Mouse (Mus musculus): ENCODE results near the gene Kng1.
"Not testable (repeated sequence)": the region's sequence is repeated elsewhere in the genome, so short reads cannot be mapped to it uniquely, and the experiment has no call there.

Kng1 gene

DNA sequence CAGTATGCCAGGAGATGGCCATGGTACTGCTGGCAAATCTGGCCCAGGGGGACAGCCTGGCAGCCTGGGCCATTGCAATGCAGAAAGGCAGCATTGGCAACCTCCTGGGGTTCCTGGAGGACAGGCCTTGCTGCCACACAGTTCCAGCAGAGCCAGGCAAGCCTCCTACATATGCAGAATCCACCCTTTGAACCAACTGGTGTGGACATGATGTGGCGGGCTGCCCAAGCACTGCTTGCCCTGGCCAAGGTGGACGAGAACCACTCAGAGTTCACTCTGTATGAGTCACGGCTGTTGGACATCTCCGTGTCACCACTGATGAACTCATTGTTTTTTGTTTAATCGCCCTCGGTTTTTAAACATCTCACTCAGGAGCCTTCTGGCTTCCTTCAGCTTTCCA is 36.5 kb downstream of the Kng1 start:
- no peak for DNase-seq (ENCODE audit: low spot score in 2 of 2)

DNA sequence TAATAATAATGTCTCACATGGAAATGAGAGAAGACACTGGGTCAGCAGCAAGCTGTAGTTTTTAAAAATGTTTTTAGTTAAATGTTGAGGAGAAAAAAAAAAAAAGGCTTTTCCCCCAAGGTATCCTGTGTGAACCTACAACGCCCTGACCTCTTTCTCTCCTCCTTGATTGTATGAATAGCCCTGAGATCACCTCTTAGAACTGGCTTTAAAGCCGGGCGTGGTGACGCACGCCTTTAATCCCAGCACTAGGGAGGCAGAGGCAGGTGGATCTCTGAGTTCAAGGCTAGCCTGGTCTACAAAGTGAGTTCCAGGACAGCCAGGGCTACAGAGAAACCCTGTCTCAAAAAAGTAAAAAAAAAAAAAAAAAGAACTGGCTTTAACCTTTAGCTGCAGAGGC is 37.9 kb downstream of the Kng1 start:
- DNase-seq (ENCODE audit: low spot score in 2 of 2): not testable (repeated sequence)

DNA sequence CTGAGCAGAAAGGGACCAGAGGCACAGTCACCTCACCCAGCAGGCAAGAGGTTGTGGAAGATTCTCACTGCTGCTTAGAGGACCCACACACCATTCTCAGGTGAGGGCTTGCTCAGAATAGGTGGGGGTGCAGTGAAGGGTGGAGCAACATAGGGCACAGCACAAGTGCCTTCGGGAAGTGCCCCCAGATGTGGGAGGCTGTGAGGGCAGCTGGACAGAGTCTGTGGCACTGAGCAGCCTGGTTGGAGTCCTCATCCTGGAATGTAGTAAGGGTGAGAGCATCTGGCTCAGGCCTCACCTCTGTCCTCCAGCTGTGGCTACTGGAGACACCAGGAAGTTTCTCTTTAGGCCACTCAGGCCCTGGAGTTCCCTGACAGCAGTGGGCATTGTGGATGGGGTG is 39.2 kb downstream of the Kng1 start:
- DNase-seq (ENCODE audit: low spot score in 2 of 2): not testable (repeated sequence)

DNA sequence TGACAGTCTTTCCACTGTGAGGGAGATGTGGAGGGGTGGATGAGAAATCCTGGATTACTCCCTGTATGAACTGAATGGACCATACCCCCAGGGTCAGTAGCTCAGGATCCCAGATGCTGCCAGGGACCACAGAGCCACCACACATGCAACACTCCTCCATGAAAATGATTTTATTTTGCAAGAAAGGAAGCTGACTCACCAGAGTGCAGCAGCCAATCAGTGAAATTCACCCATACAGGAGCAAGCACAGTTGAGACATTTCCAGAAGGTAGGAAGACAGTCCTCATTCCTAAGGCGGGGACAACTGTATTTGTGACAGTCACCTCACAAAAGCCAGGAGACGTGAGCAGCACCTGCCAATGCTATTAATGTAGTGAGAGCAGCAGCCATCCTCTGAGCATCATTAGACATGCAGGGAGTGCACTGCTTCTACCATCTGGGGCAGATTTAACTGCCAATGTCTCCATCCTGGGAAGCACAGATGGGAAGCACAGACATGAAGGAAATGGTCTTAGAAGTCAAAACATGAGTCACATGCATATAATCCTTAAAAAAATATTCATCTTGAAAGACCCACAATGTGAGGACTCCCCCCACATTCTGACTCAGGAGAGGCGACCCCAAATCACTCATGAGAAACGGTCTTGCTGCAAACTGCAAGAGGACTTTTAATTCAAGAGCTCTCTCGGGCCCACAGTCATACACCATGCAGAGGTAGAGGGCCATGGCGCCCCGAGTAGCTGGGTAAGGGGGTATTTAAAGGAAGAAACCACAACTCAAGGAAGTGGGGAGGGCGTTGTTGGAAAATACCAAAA is 39.8 kb downstream of the Kng1 start:
- not testable (repeated sequence) for DNase-seq (ENCODE audit: low spot score in 2 of 2)

DNA sequence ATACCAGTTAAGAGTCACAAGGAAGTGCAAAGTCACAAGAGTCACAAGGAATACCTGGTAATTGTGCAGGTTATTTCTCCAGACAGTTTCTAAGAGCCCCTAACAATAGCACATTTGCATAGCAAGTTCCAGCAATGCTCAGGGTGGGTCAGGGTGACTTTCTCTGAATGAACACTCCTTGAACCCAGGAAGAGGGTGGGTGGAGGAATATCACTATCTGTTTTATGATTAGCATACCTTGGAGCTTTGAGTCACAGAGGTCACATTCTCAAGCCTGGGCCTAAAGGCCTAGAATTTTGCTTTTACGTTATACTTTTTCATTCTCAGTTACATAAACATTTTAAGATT is 40.4 kb downstream of the Kng1 start:
- not testable (repeated sequence) for DNase-seq (ENCODE audit: low spot score in 2 of 2)

GRCm38 (mm10) chr16:23099632-23100031 is 42.0 kb downstream of the Kng1 start:
- no peak for DNase-seq (ENCODE audit: low spot score in 2 of 2)

- DNase-seq (ENCODE audit: low spot score in 2 of 2): no peak
Observed at GRCm38 (mm10) chr16:23100099-23100575, 42.5 kb downstream of the Kng1 start.

DNA sequence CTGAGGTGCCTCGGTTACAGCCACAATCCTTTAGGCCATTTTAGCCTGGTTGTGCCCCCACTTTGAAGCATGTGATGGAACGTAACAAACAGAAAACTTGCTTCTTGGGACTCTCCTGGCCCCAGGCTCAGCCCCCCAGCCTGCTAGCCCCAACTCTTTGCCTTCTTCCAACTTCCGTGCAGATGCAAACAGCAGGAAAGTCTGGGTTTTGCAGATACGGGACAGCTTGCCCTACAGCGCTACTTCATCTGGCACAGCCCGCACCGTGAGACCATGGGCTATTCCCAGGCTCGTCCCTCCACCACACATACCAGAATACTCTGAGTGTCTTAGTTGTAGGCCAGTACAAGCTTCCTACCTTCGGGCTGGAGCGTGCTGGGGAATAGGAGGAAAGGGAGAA is 42.9 kb downstream of the Kng1 start:
- DNase-seq (ENCODE audit: low spot score in 2 of 2): no peak

- DNase-seq (ENCODE audit: low spot score in 2 of 2): no peak
Observed at GRCm38 (mm10) chr16:23102340-23103037, 44.8 kb downstream of the Kng1 start.

DNA sequence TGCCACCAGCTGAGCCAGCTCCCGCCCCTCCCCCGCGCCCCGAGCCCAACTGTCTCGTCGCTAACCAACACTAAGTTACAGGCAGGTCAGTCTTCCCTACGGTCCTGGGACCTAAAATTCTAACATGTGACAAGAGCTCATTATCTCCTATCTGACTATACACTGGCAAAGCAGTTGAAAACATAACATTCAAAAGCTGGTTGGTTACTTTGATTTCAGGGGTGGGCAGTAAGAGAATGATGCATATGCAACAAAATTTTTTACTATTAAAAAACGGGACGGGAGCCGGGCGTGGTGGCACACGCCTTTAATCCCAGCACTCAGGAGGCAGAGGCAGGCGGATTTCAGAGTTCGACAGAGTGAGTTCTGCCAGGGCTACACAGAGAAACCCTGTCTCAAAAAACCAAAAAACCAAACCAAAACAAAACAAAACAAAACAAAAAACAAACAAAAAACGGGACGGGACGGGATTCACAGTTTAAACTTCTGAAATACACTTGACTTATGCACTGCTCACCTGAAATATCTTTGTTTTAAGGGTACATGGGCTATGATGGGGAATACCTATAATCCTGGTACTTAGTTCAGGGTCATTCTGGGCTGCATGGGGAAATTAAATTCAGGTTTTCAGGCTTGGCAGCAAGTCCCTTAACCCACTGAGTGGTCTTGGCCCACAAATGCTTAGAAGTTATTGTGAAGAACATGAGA is 45.5 kb downstream of the Kng1 start:
- DNase-seq (ENCODE audit: low spot score in 2 of 2): no peak

DNA sequence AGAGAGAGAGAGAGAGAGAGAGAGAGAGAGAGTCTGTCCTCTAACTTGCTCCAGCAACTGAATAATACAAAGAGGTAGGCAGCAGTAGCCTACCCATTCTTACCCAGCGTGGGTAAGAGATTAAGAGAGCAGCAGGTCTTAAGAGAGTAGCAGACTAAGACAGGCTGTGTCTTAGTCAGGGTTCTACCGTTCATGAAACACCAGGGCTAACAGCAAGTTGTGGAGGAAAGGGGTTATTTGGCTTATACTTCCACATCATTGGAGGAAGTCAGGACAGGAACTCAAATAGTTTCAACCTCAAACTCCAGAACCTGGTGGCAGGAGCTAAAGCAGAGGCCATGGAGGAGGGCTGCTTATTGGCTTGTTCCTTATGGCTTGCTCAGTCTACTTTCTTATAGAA is 46.2 kb downstream of the Kng1 start:
- no peak for DNase-seq (ENCODE audit: low spot score in 2 of 2)

- no peak for DNase-seq (ENCODE audit: low spot score in 2 of 2)
Observed at GRCm38 (mm10) chr16:23106121-23106520, 48.5 kb downstream of the Kng1 start.

DNA sequence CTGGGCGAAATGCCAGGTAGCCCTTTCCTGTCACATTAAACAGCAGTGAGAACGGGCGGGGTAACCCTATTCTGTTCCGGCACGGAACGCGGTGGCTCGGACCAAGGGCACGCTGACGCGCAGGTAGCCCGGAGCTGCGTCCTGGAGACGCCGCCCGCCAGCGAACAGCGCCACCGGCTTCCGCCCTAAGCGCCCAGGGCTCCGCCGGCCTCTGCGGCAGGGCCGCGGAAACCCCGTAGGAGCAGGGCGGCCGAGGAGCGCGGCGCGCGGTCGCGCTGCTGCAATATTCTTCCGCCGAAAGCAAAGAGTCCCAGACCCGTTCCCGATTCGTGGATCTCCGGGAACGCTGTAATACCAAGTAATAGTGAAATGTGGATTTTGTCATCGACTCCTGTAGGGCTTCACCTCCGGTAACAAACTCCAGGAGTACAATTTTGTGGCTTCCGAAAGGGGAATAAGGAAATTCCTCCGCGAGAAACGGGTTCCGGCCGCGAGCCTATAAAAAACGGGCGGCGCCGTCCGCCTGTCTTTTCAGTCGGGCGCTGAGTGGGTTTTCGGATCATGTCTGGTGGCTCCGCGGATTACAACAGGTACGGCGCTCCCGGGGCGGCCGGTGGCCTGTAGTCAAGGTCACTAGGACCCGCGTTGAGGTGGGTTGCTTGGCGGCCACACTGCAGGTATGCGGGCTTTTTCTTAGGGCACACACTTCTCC is 49.7 kb downstream of the Kng1 start, which contains the start of gene Eif4a2:
Gene Eif4a2, plus strand, starts transcription at position 214 of the 712 bp plus-strand sequence.
- peak; percentile 85 to 91 for DNase-seq (ENCODE audit: low spot score in 2 of 2)

- DNase-seq (ENCODE audit: low spot score in 2 of 2): peak; percentile 64 to 80
Observed at GRCm38 (mm10) chr16:23107946-23108759, 50.5 kb downstream of the Kng1 start.

- DNase-seq (ENCODE audit: low spot score in 2 of 2): no peak
Observed at GRCm38 (mm10) chr16:23108943-23109342, 51.3 kb downstream of the Kng1 start.

- DNase-seq (ENCODE audit: low spot score in 2 of 2): no peak
Observed at GRCm38 (mm10) chr16:23109350-23110280, 52.0 kb downstream of the Kng1 start.

GRCm38 (mm10) chr16:23112348-23112747 is 54.7 kb downstream of the Kng1 start:
- DNase-seq (ENCODE audit: low spot score in 2 of 2): no peak

DNA sequence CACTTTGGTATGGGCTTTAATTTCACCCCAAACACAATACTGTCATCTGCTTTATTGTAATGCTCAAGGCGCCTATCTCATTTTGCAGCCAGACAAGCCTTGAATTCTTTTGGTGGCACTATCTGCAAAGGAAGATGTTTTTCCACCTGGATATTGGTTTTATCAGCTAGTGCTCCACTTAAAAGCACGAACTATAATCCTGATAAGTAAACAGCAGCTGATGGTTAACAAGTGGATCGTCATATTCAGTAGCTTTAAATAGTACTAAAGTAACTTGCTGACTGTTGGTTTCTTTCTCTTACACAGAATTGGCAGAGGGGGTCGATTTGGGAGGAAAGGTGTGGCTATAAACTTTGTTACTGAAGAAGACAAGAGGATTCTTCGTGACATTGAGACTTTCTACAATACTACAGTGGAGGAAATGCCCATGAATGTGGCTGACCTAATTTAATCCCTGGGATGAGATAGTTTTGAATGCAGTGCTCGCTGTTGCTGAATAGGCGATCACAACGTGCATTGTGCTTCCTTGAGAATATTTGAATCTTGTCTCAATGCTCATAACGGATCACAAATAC is 55.3 kb downstream of the Kng1 start:
- no peak for DNase-seq (ENCODE audit: low spot score in 2 of 2)

DNA sequence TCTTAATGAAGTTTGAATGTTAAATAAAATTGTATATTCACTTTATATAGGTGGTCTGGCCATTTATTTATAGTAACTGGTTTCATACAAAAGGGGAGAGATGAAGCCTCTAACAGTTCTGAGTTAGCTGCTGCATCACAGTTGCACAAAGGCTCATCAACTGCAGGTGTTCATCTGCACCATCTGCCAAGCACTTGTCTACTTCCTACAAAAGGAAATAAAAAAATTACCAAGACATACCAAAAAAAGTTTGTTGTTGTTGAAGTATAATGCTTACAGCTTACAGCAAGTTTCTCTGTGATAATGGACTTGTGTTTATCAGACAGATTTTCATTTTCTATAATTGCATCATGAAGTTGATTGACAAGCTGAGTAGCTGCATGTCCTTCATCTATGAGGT is 56.2 kb downstream of the Kng1 start:
- no peak for DNase-seq (ENCODE audit: low spot score in 2 of 2)

Data from spleen, postnatal 14 days (tissue).